17 mouse cellular contexts compared by ENCODE assay signal in genomic region chr2:16351106-16351505, GRCm38 (mm10).
"Had no signal": no experiment of that assay in that cellular context is flagged by ENCODE, and none has a peak within 500 bp of the region (broad histone marks: within the 10 kb centered on the region; RNA-seq: fewer than 3 reads in every experiment).

No protein-coding gene starts in this region.

- H3K27me3 ChIP-seq: intestine, embryonic 15.5 days; limb, embryonic 13.5 days; megakaryocyte, embryonic 14.5 days; midbrain, embryonic 13.5 days; stomach, embryonic 15.5 days had no signal

- H3K4me3 ChIP-seq: intestine, embryonic 15.5 days; limb, embryonic 10.5 days; limb, embryonic 13.5 days; liver, embryonic 13.5 days; megakaryocyte, embryonic 14.5 days; midbrain, embryonic 10.5 days; midbrain, embryonic 13.5 days; stomach, embryonic 15.5 days had no signal

- H3K36me3 ChIP-seq: intestine, embryonic 15.5 days; limb, embryonic 10.5 days; limb, embryonic 13.5 days; liver, embryonic 13.5 days; midbrain, embryonic 10.5 days; midbrain, embryonic 13.5 days; stomach, embryonic 15.5 days had no signal

- H3K9me3 ChIP-seq: intestine, embryonic 15.5 days; limb, embryonic 10.5 days; limb, embryonic 13.5 days; liver, embryonic 13.5 days; megakaryocyte, embryonic 14.5 days; midbrain, embryonic 10.5 days; midbrain, embryonic 13.5 days; stomach, embryonic 15.5 days had no signal

- DNase-seq: kidney, adult 18-20 months; kidney, postnatal 36 days; liver, embryonic 13.5 days; lung, adult 2 months; lung, postnatal 14 days; right cerebral cortex, postnatal 14 days; right cerebral cortex, postnatal 4 days had no signal

- ATAC-seq: hindbrain, embryonic 16.5 days; intestine, embryonic 15.5 days; midbrain, embryonic 13.5 days had no signal

- H3K27ac ChIP-seq: intestine, embryonic 15.5 days; kidney, postnatal 0 days; limb, embryonic 10.5 days; limb, embryonic 13.5 days; liver, embryonic 13.5 days; macrophage; midbrain, embryonic 10.5 days; midbrain, embryonic 13.5 days; stomach, embryonic 15.5 days had no signal

- H3K9ac ChIP-seq: intestine, embryonic 15.5 days; limb, embryonic 13.5 days; liver, embryonic 13.5 days; midbrain, embryonic 13.5 days; stomach, embryonic 15.5 days had no signal

- H3K4me1 ChIP-seq: liver, embryonic 13.5 days; stomach, embryonic 15.5 days had no signal

- H3K4me2 ChIP-seq: intestine, embryonic 15.5 days; limb, embryonic 13.5 days; liver, embryonic 13.5 days; midbrain, embryonic 13.5 days; stomach, embryonic 15.5 days had no signal
